ENCODE assay signal across 18 mouse cellular contexts in genomic region chr2:30037762-30038161, GRCm38 (mm10).
"Had no signal": no experiment of that assay in that cellular context is flagged by ENCODE, and none has a peak within 500 bp of the region (broad histone marks: within the 10 kb centered on the region; RNA-seq: fewer than 3 reads in every experiment).

No protein-coding gene starts in this region.

- H3K27ac ChIP-seq: midbrain, embryonic 10.5 days; midbrain, embryonic 12.5 days; neural tube, embryonic 13.5 days; neural tube, embryonic 15.5 days had no signal

- H3K27me3 ChIP-seq: midbrain, embryonic 12.5 days; neural tube, embryonic 13.5 days; neural tube, embryonic 15.5 days had no signal

- ATAC-seq: midbrain, embryonic 16.5 days had no signal

- DNase-seq: lung, embryonic 14.5 days; lung, postnatal 10 days; lung, postnatal 4 days; midbrain, embryonic 14.5 days; retina, postnatal 1 day; right cerebral cortex, adult 18-20 months; right cerebral cortex, postnatal 25 days; right cerebral cortex, postnatal 4 days; spleen, adult 18-20 months; thymus, adult 18-20 months; thymus, postnatal 14 days; thymus, postnatal 36 days had no signal

- H3K4me1 ChIP-seq: midbrain, embryonic 12.5 days; neural tube, embryonic 13.5 days had no signal

- H3K4me3 ChIP-seq: midbrain, embryonic 10.5 days; midbrain, embryonic 12.5 days; myocyte; neural tube, embryonic 13.5 days; neural tube, embryonic 15.5 days had no signal

- H3K4me2 ChIP-seq: lung, embryonic 14.5 days; midbrain, embryonic 12.5 days; neural tube, embryonic 13.5 days; neural tube, embryonic 15.5 days had no signal

- H3K9me3 ChIP-seq: midbrain, embryonic 10.5 days; midbrain, embryonic 12.5 days; neural tube, embryonic 13.5 days; neural tube, embryonic 15.5 days had no signal

- H3K9ac ChIP-seq: lung, embryonic 14.5 days; midbrain, embryonic 12.5 days; neural tube, embryonic 13.5 days; neural tube, embryonic 15.5 days had no signal
